Mouse (Mus musculus): ENCODE results near the gene Gpr155. TPM values are rescaled to one million over a fixed set of nuclear protein-coding genes. Genes with fewer than 3 reads are reported as not detected.
A peak's percentile ranks its signal among the peaks of the same experiment; 100 is the strongest.

Gpr155 gene
- total RNA-seq (2014; fragmentation: Nextera tagmentation) (4.7 and 8.0 TPM in 2 replicates), total RNA-seq (2017) (4.5 and 7.8 TPM in 2 replicates)

DNA sequence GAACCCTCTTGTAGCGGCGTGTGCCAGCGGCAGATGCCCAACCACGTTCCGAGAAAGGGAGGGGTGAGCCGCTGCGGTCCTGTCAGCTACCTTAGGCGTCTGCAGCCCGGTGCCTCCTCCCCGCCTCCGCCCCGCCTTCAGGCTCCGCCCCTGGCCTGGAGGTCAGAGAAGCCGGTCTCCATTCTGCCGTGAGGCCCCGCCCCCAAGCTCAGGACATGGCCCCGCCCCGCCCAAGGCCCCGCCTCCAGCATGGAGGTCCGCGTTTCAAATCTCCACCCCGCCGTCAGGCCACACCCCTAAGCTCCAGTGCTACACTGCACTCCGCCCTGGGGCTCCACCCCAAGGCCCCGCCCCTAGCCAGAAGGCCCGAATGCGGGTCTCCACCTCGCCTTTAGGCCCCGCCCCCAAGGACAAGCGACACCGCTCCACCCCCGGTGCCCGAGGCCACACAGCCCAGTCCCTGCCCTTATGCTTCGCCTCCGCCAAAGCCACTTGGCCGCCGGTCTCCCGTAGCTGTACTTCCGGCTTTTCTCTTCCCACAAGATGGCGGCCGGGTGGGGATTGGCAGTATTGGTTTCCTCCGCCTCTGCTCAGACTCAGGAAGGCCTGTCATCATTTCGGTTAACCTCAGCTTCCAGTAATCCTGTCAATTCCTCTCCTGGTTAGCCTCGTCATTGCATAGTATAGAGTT, at the start of gene Gpr155:
Gene Gpr155 (minus strand): TSS at position 217 of the 691 bp plus-strand sequence.
- peak; percentile 96 for ATAC-seq (replicated peaks; ENCODE audit: low FRiP score, low TSS enrichment, poor library complexity, severe bottlenecking)

DNA sequence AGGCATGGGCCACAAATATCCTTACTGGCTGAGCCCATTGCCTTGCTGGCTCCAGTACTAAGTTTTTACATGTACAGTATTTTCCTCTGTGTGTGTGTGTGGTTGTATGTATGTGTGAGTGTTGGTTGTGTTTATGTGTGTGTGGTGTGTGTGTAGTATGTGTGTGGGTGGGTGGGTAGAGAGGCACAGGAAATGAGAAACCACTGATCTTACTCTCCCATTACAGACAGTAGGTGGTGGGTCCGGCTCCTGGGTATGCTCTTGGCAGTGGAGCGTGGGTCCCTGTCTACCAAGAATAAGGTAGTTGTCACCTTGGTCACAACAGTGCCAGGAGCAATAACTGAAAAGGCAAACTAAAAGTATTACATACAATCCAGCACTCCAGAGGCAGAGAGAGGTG, 49.5 kb upstream of the Gpr155 start:
- ATAC-seq (replicated peaks; ENCODE audit: low FRiP score, low TSS enrichment, poor library complexity, severe bottlenecking) = no peak

DNA sequence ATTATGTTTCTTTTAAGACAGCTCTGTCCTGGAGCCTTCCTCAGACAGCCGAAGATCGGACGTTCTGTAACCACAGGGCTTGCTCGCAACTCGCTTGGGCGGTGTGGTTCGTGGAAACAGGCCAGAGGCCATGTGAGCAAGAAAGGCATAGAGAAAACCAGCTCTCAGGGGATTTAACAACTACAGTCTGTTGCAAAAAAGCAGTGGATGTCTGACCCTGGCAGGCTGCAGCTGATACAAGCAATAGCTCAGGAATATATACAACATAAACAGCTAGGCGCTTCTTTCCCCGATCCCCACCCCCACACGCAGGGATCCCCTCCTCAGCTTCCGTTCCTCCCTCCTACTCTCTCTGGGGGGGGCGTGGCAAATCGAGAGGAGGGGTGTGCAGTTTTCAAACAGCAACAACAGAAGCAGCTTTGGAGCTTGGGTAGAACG, 45.6 kb upstream of the Gpr155 start:
- no peak for ATAC-seq (replicated peaks; ENCODE audit: low FRiP score, low TSS enrichment, poor library complexity, severe bottlenecking)

DNA sequence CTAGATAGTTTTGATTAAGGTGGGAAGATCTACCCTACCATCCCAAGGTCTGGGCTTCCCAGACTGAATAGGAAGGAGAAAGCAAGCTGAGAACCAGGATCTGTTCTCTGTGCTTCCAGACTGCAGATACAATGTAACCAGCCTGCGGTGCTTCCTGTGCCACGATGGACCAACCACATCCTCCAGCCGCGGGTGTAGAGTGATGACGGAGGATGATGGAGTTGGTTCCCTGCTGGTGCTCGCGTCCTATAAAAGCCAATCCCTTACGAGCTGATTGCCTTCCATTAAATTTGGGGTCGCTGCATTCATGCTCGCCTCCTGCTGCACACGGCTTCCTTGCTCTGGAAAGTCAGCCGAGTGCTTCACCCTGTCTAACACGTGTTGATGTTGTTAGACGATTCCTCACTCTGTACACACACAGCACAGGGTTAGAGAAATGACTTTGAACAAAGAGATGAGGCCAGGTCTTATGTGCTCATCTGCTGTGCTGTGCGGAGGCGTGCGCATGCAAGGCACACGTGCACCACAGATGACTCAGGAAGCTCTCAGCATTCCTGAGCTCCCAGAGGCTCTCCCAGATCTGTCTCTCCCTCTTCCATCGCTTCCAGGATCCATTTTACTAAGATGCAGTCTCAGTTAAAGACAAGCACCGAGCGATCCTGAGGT, 42.6 kb upstream of the Gpr155 start:
- no peak for ATAC-seq (replicated peaks; ENCODE audit: low FRiP score, low TSS enrichment, poor library complexity, severe bottlenecking)

DNA sequence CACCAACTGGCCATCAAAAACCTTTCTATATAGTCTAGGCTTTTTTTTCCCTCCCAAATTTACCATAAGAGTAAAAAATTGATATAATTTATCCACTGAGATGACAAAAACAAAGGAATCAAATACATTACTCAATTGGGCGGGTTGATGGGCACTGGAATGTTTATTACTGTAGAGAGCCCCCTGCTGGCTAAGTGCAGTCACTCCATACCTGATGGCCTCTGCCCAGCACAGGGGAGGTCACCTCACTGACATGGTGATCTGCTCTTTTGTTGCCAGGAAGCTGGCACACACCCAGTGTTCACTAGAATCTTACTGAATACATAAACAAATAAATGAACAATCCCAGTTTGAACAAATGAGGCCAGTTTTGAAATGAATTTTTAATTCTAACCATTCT, 40.9 kb upstream of the Gpr155 start:
- ATAC-seq (replicated peaks; ENCODE audit: low FRiP score, low TSS enrichment, poor library complexity, severe bottlenecking) = peak; percentile 84

DNA sequence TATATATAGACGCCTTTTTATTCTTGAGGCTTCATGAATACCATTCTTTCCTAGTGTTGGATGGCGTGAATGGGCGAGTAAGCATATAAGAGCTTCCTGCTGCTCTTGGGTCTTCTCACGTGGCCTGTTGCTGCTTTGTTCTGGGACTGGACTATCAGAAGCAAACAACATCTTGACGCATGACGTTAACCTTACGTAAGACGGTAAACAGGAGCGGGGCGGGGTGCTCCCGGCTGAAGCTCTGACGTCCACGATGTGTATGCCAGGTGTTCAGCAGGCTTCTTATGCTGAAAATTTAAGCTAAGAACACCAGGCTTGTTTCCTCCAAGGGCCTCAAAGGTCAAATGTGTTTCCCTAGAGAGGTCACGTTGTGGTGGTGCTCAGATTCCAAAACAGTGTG, 39.5 kb upstream of the Gpr155 start:
- no peak for ATAC-seq (replicated peaks; ENCODE audit: low FRiP score, low TSS enrichment, poor library complexity, severe bottlenecking)

DNA sequence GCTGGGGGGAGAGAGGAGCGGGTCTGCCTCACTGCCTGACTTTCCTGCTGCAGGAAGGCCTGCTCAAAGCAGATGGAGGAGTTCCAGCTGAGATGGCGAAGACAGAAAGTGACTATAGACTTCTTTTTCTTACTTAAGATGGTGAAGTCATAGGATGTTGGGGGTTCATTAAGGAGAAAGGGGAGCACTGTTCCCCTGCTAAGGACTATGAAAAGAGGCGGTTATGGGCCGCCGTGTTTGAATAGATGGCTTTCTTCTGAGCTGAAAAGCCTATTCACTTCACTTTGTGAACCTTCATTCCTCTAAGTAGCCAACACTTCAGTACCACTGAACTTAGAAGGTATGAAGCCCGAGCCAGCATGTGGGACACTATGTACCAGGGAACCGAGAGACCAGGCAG, 33.4 kb upstream of the Gpr155 start:
- no peak for ATAC-seq (replicated peaks; ENCODE audit: low FRiP score, low TSS enrichment, poor library complexity, severe bottlenecking)

DNA sequence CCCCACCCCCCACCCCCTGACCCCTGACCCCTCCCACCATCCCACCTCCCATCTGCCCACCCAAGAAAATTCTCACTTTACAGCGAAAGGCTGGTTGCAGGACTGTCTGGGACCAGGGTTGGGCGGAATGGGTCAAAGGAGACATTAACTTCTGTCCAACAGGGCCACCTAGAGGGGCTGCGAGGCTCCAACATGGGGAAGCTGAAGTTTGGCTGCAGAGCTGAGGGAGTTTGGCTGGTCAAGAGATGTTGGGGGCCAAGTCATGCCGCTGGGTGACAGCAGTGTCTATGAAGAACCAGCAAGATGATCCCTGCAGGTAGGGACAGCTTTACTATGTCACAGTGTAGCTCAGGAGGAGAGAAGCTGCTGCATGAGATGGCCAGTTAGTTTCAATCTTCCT, 32.9 kb upstream of the Gpr155 start:
- peak; percentile 66; the same call in 1 of the 2 replicates for ATAC-seq (replicated peaks; ENCODE audit: low FRiP score, low TSS enrichment, poor library complexity, severe bottlenecking)

DNA sequence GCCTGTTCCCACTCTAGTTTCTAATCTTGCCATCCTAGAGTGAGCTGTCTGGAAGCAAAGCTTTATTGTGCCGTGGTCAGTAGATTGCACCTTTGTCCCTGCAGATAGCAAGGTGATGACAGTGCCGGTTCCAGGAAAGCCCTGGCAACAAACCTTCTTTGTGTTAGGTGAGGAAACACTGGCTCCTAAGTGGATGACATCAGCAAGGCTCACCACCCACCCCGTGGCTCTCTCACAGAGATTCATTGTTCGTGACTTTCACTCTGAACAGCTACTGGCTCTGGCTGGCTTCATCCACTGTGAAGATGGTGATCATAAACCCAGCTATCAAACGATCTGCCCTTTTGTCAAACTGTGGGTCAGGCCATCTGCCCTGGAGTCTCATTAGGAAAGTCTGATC, 29.5 kb upstream of the Gpr155 start:
- no peak for ATAC-seq (replicated peaks; ENCODE audit: low FRiP score, low TSS enrichment, poor library complexity, severe bottlenecking)

DNA sequence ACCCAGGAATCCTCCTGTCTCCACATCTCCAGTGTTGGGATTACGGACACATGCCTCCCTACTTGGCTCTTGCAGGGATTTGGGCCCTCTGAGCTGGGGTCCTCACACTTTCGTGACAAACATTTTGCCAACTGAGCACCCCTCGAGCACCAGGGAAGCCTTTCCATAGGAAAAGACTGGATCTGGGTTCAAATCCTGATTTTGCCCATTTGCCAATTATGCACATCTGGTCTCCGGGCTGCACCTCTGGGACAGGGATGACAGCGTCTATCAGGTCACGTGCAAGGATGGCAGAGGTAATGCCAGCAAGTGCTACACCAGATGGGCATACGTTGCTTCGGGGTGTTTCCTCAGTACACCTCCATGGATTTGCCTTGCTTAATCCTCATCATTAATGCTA, 23.7 kb upstream of the Gpr155 start:
- no peak for ATAC-seq (replicated peaks; ENCODE audit: low FRiP score, low TSS enrichment, poor library complexity, severe bottlenecking)

DNA sequence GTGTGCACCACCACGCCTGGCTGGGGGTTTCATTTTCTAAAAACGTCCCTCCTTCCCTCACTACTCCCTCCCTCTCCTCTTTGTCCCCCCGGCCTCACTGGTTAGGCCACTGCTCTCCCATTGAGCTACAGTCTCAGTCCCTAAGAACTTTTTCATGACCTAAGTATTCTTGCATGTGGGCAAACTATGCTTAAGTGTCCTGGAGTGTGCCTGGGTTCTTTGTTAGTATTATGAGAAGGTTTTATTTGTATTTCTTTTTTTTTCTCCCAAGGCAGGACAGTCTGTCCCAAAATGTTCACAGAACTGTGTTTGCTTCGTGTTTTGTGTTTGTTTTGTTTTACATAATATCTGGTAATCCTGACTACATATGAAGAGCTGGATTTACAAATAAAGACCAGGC, 21.3 kb upstream of the Gpr155 start:
- ATAC-seq (replicated peaks; ENCODE audit: low FRiP score, low TSS enrichment, poor library complexity, severe bottlenecking) = no peak

DNA sequence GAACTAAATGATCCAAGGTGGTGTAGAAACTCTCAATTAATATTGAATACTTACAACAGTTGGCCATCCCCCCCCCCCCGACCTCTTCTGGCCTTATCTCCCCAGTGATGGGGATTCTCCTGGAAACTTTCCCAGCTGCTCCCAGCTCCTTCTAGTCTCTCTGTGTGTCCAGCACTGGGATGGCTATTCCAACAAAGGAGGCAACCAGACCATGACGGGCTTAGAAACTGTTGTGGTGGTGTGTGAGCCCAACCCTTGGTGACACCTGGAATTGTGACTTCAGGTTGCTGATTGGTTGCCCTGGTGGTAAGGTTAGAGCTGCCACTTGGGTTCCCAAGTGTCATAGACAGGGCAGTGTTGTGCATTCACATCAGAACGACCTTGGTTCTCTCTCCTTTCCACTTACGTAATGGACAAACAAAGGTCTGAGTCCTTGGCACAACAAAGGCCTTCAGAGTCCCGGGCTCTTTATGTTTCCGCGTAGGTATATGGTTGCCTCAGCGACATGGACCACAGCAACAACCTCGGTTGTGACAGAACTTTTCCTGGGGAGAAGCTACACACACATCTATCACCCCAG, 20.1 kb upstream of the Gpr155 start:
- ATAC-seq (replicated peaks; ENCODE audit: low FRiP score, low TSS enrichment, poor library complexity, severe bottlenecking) = no peak

DNA sequence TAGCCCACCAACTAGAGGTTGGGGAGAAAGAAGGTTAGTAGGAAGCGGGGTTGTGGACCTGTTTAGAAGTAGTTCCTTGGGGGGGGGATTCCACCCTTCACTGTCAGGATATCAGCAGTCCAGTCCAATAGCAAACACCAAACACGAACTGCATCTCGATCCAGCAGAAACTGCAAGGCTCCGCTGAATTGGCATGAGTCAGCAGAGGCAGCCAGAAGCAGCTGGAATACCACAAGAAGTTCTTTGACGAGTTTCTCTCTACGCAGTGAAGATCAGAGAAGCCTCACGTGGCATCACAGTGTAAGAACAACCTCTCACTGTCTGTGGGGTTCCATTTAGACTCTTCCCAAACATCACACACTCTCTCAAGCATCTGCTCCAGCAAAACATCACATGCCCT, 18.6 kb upstream of the Gpr155 start:
- ATAC-seq (replicated peaks; ENCODE audit: low FRiP score, low TSS enrichment, poor library complexity, severe bottlenecking) = no peak

DNA sequence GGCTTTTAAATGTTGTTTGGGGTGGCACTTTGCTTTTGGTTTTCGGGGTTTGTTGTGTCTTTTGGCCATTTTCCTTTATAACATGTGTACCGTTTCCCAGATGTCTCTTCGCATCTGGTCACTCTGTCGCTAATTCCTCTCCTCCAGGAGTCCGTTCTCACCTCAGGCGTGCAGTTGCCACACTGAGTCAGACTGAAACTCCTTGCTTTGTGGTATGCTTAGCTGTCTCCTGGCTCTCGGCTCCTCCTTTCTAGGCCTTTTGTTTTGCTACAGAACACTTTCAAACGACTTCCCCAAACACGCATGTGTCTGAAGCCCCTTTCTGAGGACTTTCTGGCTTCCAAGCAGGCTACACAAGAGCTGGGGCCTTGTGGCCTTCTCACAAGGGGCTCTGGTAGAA, 18.1 kb upstream of the Gpr155 start:
- no peak for ATAC-seq (replicated peaks; ENCODE audit: low FRiP score, low TSS enrichment, poor library complexity, severe bottlenecking)

DNA sequence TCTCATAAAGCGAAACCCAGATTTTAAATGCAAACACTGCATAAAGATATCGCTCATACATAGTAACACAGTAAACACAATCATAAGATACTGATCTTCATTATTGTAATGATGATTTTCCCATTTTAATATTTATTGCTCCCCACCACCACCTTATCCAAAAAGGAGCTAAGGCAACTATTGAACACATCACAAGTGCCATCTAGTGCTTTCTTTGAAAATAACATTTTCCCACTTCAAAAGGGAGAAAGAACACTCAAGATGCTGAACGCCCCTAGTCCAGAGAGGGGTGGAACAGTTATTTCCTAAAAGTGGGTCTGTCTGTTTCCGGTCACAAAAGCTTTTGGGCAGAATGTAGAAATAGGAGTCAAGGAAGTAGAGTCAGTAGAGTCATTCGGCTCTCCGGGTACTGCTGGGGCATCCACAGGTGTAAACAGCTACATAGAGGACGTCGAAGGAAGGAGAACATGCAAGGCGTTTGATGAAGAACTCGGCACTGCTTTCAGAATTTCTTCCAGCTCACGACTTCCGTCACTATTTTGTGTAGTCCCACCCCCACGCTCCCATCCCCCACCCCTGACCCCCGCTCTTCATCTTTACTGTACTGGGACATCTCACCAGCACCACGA, 17.1 kb upstream of the Gpr155 start:
- ATAC-seq (replicated peaks; ENCODE audit: low FRiP score, low TSS enrichment, poor library complexity, severe bottlenecking) = no peak

DNA sequence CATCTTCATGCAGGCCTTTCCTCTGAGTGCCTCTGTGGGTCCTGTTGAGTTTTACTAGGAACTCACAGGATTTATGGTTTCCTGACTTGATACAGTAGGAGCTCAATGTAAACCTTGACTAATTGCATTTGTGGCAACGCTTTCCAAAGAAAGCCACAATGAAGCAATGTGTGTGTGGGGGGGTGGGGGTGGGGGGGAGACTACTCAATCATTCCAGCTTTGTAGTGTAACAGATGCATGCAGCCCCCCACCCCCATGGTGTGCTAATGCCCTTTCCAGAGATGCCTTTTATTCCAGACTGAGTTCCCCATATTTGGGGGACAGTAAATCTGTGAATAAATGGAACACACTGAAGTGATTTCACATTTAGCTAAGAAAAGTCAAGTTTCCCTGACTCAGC, 15.3 kb upstream of the Gpr155 start:
- no peak for ATAC-seq (replicated peaks; ENCODE audit: low FRiP score, low TSS enrichment, poor library complexity, severe bottlenecking)

DNA sequence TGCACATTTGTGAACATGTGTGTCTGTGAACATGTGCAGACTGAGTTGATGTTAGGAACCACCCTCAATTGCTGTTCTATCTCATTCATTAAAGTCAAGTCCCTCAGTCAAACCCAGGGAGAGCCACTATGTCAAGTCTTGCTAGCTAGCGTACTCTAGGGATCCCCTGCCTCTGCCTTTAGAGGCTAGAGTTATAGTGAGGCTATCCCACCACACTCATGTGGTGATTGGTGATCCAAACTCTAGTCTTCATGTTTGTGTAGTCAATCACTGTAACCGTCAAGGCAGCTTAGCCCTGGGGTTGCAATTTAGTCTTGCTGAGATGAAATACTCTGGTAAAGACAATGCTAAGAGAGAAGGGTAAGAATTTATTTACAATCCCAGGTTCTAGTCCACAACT, 11.1 kb upstream of the Gpr155 start:
- no peak for ATAC-seq (replicated peaks; ENCODE audit: low FRiP score, low TSS enrichment, poor library complexity, severe bottlenecking)

DNA sequence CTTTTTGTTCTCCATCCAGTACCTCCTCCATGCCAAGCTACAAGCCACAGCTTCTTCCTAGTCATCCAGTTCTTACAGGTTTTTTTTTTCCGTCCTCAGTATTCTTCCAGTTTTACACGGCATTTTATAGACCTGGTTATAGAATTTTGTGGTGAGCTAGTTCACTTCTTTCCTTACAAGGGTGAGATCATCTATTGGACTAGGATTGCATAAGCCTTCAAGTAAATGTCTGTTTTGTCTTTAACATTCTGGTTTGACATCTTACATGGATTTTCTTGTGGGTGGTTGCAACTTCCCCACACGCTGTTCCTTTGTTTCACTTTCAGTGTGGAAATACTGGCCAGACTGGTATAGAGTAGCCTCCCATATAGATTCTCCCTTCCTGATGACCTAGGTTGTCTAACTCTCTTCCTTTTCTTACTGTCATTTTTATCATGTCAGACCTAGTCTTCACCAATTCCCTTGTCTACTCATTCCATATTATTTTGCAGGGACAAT, 10.5 kb upstream of the Gpr155 start:
- no peak for ATAC-seq (replicated peaks; ENCODE audit: low FRiP score, low TSS enrichment, poor library complexity, severe bottlenecking)

DNA sequence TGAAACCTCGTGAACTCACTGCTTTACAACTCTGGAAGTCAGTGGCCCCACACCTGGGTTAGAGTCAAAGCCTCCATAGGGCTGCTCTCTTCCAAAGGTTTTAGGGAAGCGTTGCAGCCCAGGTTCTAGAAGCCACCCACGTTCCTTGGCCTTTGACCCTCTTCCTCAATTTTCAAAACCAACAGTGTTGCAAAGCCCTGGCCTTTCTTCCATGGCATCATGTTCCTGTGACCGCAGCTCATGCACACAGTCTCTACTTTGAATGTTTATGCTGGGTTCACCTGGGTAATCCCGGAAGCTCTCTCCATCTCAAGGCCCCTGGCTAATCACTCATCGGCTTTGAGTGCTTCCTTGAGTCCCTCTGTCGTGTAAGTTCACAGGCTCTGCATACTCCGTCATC, 9.1 kb upstream of the Gpr155 start:
- no peak for ATAC-seq (replicated peaks; ENCODE audit: low FRiP score, low TSS enrichment, poor library complexity, severe bottlenecking)

DNA sequence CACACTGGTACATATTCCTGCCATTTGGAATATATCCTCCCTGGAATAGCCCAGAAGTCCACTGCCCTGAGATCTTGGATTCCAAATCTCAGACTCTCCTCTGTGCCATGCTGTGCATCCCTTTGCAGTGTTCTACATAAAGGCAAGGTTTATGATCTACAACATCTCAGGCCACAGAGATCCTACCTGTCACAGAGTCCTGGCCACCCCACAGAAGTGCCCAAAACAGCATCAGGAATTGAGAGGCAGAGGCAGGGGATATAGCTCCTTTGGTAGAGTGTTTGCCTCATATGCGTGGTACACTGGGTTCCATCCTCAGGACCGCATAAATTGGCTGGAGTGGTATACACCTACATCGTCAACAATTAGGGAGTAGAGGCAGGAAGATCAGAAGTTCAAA, 8.1 kb upstream of the Gpr155 start:
- ATAC-seq (replicated peaks; ENCODE audit: low FRiP score, low TSS enrichment, poor library complexity, severe bottlenecking) = no peak

Measured in megakaryocyte-erythroid progenitor cell, adult 5-6 weeks (primary cell).